Mouse (Mus musculus) spleen, adult 2 months (tissue): ENCODE measurements around the gene Gm10964.

ENCODE experiments used
- CTCF ChIP-seq: fragments of 200-500 bp; IDR thresholded peaks from 2 replicates; pipeline ENCODE4 v1.5.1; 2011; ENCODE audit warnings: mild to moderate bottlenecking, inconsistent platforms; ENCODE audit not compliant: insufficient read depth, insufficient read length, insufficient replicate concordance; ENCODE audit errors: extremely low read depth
- POLR2A ChIP-seq: fragments of 200-500 bp; IDR thresholded peaks from 2 replicates; pipeline ENCODE4 v1.6.1; 2011; ENCODE audit warnings: low read depth, low read length, inconsistent platforms

DNA sequence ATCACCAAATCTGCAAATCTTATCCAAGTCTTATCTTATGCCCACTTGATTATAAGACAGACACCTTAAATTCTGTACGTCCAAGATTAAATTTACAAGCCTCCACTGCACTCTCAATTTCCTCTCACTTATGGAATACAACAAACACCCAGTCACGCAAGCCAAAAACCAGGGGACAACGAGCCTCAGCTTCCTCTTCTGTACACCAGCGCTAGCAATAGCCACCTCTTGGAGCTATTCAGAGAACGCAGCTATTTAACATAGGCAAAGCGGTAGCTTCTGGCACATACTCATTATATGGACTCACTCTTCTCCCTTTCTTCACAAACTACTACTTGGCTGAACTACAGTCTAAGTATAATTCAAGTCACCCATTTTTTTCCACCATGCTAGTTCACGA, 40.0 kb downstream of the Gm10964 start:
- TF ChIP-seq CTCF = no peak
- TF ChIP-seq POLR2A = no peak
